Mouse (Mus musculus): ENCODE measurements at regions not wholly inside any gene's neighbourhood (a gene's known extent, or its start where the extent isn't known, plus 50 kb on each side); places are given as distances from the start of the nearest gene placed in this dataset.
"Not testable (repeated sequence)": the region's sequence is repeated elsewhere in the genome, so short reads cannot be mapped to it uniquely, and the experiment has no call there.

GRCm38 (mm10) chr17:54713026-54713425 is 414.2 kb upstream of the Slc5a7 start:
- Histone ChIP-seq H3K27me3 (ENCODE audit: control insufficient read depth in 1 of 2, insufficient read depth in 2 of 2, low read length in 2 of 2) (no peaks in the 10 kb centered on the region), H3K4me3 (ENCODE audit: control insufficient read depth in 1 of 2, insufficient read depth in 1 of 2, low read depth in 2 of 2, low read length in 2 of 2) (no peak overlapping the region), H3K4me1 (ENCODE audit: control insufficient read depth in 1 of 2, insufficient read depth in 2 of 2, low read length in 2 of 2) (no peaks in the 10 kb centered on the region), H3K9ac (ENCODE audit: control insufficient read depth, low read depth, low read length, poor library complexity, severe bottlenecking) (no peak overlapping the region), H3K9me3 (replicated peaks; ENCODE audit: insufficient read depth, low read length) (no peaks in the 10 kb centered on the region), H3K27ac (ENCODE audit: control insufficient read depth, low read depth, low read length) (no peak overlapping the region), H3K36me3 (ENCODE audit: control insufficient read depth in 1 of 2, insufficient read depth in 2 of 2, low read length in 2 of 2) (no peaks in the 10 kb centered on the region), H3K79me2 (ENCODE audit: control insufficient read depth, insufficient read depth, low read length, poor library complexity) (no peaks in the 10 kb centered on the region)
- TF ChIP-seq E2F4 (IDR thresholded peaks at IDR 0.05; ENCODE audit: borderline replicate concordance, low read depth, low read length) (no peak), JUND (IDR thresholded peaks at IDR 0.05; ENCODE audit: low read depth, low read length) (no peak), MAX (IDR thresholded peaks at IDR 0.05; ENCODE audit: low read length) (no peak), CHD1 (IDR thresholded peaks at IDR 0.05; ENCODE audit: low read depth, low read length) (no peak), GABPA (IDR thresholded peaks at IDR 0.05; ENCODE audit: low read depth, low read length) (no peak), TCF12 (IDR thresholded peaks at IDR 0.05; ENCODE audit: low read depth, low read length) (no peak), USF1 (IDR thresholded peaks at IDR 0.05; ENCODE audit: low read depth, low read length) (no peak), GATA1 (IDR thresholded peaks at IDR 0.05; ENCODE audit: low read depth, low read length) (no peak)
- DNase-seq (ENCODE audit: low read depth, low spot score): no peak

- H3K9me3 ChIP-seq (replicated peaks; ENCODE audit: insufficient read depth, low read length); DNase-seq (ENCODE audit: low read depth, low spot score): not testable (repeated sequence)
These were observed 409.0 kb upstream of the Slc5a7 start for GRCm38 (mm10) chr17:54707811-54708210.

GRCm38 (mm10) chr17:54701346-54702108 is 402.7 kb upstream of the Slc5a7 start:
- Histone ChIP-seq H3K36me3 (ENCODE audit: control insufficient read depth in 1 of 2, insufficient read depth in 2 of 2, low read length in 2 of 2) (no peaks in the 10 kb centered on the region), H3K79me2 (ENCODE audit: control insufficient read depth, insufficient read depth, low read length, poor library complexity) (no peaks in the 10 kb centered on the region), H3K9me3 (replicated peaks; ENCODE audit: insufficient read depth, low read length) (no peaks in the 10 kb centered on the region), H3K27me3 (ENCODE audit: control insufficient read depth in 1 of 2, insufficient read depth in 2 of 2, low read length in 2 of 2) (no peaks in the 10 kb centered on the region), H3K9ac (ENCODE audit: control insufficient read depth, low read depth, low read length, poor library complexity, severe bottlenecking) (no peak overlapping the region), H3K4me1 (ENCODE audit: control insufficient read depth in 1 of 2, insufficient read depth in 2 of 2, low read length in 2 of 2) (no peaks in the 10 kb centered on the region), H3K4me3 (ENCODE audit: control insufficient read depth in 1 of 2, insufficient read depth in 1 of 2, low read depth in 2 of 2, low read length in 2 of 2) (no peak overlapping the region), H3K27ac (ENCODE audit: control insufficient read depth, low read depth, low read length) (no peak overlapping the region)
- no peak for DNase-seq (ENCODE audit: low read depth, low spot score)
- TF ChIP-seq ELF1 (IDR thresholded peaks at IDR 0.05; ENCODE audit: low read depth, low read length): no peak
- TF ChIP-seq RCOR1 (IDR thresholded peaks at IDR 0.05; ENCODE audit: low read depth, low read length): no peak
- no peak for TF ChIP-seq MAX (IDR thresholded peaks at IDR 0.05; ENCODE audit: low read length)
- no peak for TF ChIP-seq SIN3A (IDR thresholded peaks at IDR 0.05; ENCODE audit: low read length)
- TF ChIP-seq NRF1 (IDR thresholded peaks at IDR 0.05; ENCODE audit: insufficient read depth, low read depth, low read length, poor library complexity, severe bottlenecking): no peak
- TF ChIP-seq HCFC1 (IDR thresholded peaks at IDR 0.05; ENCODE audit: low read depth, low read length): no peak
- no peak for TF ChIP-seq POLR2A (IDR thresholded peaks at IDR 0.05; ENCODE audit: control insufficient read depth in 1 of 2, insufficient read depth in 1 of 2, low read depth in 1 of 2, low read length in 2 of 2, poor library complexity in 1 of 2)
- TF ChIP-seq MXI1 (IDR thresholded peaks at IDR 0.05; ENCODE audit: low read depth, low read length): no peak
- TF ChIP-seq MAFK (IDR thresholded peaks at IDR 0.05; ENCODE audit: borderline replicate concordance, low read depth, low read length): no peak
- no peak for TF ChIP-seq CHD1 (IDR thresholded peaks at IDR 0.05; ENCODE audit: low read depth, low read length)
- no peak for TF ChIP-seq ZC3H11A (IDR thresholded peaks at IDR 0.05; ENCODE audit: low read depth, low read length)
- no peak for TF ChIP-seq MYC (IDR thresholded peaks at IDR 0.05; ENCODE audit: low read depth, low read length)
- TF ChIP-seq KAT2A (conservative IDR thresholded peaks at IDR 0.05; ENCODE audit: low read depth, low read length): no peak
- TF ChIP-seq TCF12 (IDR thresholded peaks at IDR 0.05; ENCODE audit: low read depth, low read length): no peak
- no peak for TF ChIP-seq NELFE (IDR thresholded peaks at IDR 0.05; ENCODE audit: low read depth, low read length)
- no peak for TF ChIP-seq SMC3 (IDR thresholded peaks at IDR 0.05; ENCODE audit: low read depth, low read length)
- TF ChIP-seq JUND (IDR thresholded peaks at IDR 0.05; ENCODE audit: low read depth, low read length): no peak
- TF ChIP-seq ZNF384 (IDR thresholded peaks at IDR 0.05; ENCODE audit: low read depth, low read length): no peak
- TF ChIP-seq CHD2 (IDR thresholded peaks at IDR 0.05; ENCODE audit: low read length): no peak

More at GRCm38 (mm10) chr17:54707811-54708210, 409.0 kb upstream of the Slc5a7 start:
- not testable (repeated sequence) for H3K4me3 ChIP-seq (ENCODE audit: control insufficient read depth in 1 of 2, insufficient read depth in 1 of 2, low read depth in 2 of 2, low read length in 2 of 2); H3K4me1 ChIP-seq (ENCODE audit: control insufficient read depth in 1 of 2, insufficient read depth in 2 of 2, low read length in 2 of 2); H3K27ac ChIP-seq (ENCODE audit: control insufficient read depth, low read depth, low read length); H3K9ac ChIP-seq (ENCODE audit: control insufficient read depth, low read depth, low read length, poor library complexity, severe bottlenecking); H3K36me3 ChIP-seq (ENCODE audit: control insufficient read depth in 1 of 2, insufficient read depth in 2 of 2, low read length in 2 of 2); H3K27me3 ChIP-seq (ENCODE audit: control insufficient read depth in 1 of 2, insufficient read depth in 2 of 2, low read length in 2 of 2); H3K79me2 ChIP-seq (ENCODE audit: control insufficient read depth, insufficient read depth, low read length, poor library complexity)

Measured in MEL (cell line).